Mouse (Mus musculus) kidney, postnatal 0 days (tissue): ENCODE data around the gene Kcnk3. TPM values are rescaled to one million over a fixed set of nuclear protein-coding genes. Genes with fewer than 3 reads are reported as not detected.
A peak's percentile ranks its signal among the peaks of the same experiment; 100 is the strongest.

Experiments used
- ATAC-seq: fragments of 200-750 bp; cut with Nextera tagmentation; replicated peaks from 2 replicates; pipeline ENCODE4 v1.8.0; 2017; ENCODE audit warnings: low read depth, moderate number of reproducible peaks, moderate TSS enrichment, moderate library complexity; ENCODE audit not compliant: low FRiP score
- DNase-seq: peaks from one replicate; pipeline ENCODE4 v3.0.0-alpha.2; 2016; ENCODE audit warnings: low spot score
- H3K27ac ChIP-seq: fragments of 300-500 bp; sonication (generic); 2 replicates; pipeline ENCODE4 v1.5.1; 2014; ENCODE audit warnings: mild to moderate bottlenecking
- H3K27me3 ChIP-seq: fragments of 300-500 bp; sonication (generic); 2 replicates; pipeline ENCODE4 v1.6.1; 2014; ENCODE audit warnings: low read length, mixed read lengths; ENCODE audit not compliant: insufficient read depth
- H3K36me3 ChIP-seq: fragments of 300-500 bp; sonication (generic); 2 replicates; pipeline ENCODE4 v1.6.1; 2014; ENCODE audit warnings: low read length, mixed read lengths; ENCODE audit not compliant: insufficient read depth
- H3K4me1 ChIP-seq: fragments of 300-500 bp; sonication (generic); replicated peaks from 2 replicates; pipeline ENCODE4 v1.6.1; 2014; ENCODE audit warnings: antibody characterized with exemption, low read length, mixed read lengths; ENCODE audit not compliant: insufficient read depth
- H3K4me2 ChIP-seq: fragments of 300-500 bp; sonication (generic); 2 replicates; pipeline ENCODE4 v1.6.1; 2014; ENCODE audit warnings: mild to moderate bottlenecking, low read length, moderate library complexity, mixed read lengths
- H3K4me3 ChIP-seq: fragments of 300-500 bp; sonication (generic); replicated peaks from 2 replicates; pipeline ENCODE4 v1.5.1; 2014; ENCODE audit warnings: low read depth, low read length
- H3K9ac ChIP-seq: fragments of 300-500 bp; sonication (generic); 2 replicates; pipeline ENCODE4 v1.6.1; 2014; ENCODE audit warnings: low read depth, low read length
- H3K9me3 ChIP-seq: fragments of 300-500 bp; sonication (generic); replicated peaks from 2 replicates; pipeline ENCODE4 v1.6.1; 2016; ENCODE audit warnings: low read length, inconsistent platforms, mixed read lengths
- CTCF ChIP-seq: IDR thresholded peaks from 2 replicates; pipeline ENCODE4 v1.5.1; 2016; ENCODE audit warnings: antibody characterized with exemption, low read depth, mild to moderate bottlenecking, moderate library complexity
- WGBS: fragments of 180-500 bp; shearing (Covaris S2); extraction: QIAGEN DNeasy Blood & Tissue Kit; methylation state at CpG from one replicate; pipeline ENCODE4 v1.1.7; 2014; 5-methylcytosine and 5-hydroxymethylcytosine counted together
- polyA plus RNA-seq: library from polyadenylated mRNA; unstranded; fragments of >200 nt; fragmentation: Nextera tagmentation; extraction: Ambion mirVana; gene quantifications from 2 replicates; pipeline ENCODE4 v1.2.1, GENCODE M21; 2015

The Kcnk3 gene
- polyA plus RNA-seq, 1 experiment from 2014 or later, result 2.0 TPM

DNA sequence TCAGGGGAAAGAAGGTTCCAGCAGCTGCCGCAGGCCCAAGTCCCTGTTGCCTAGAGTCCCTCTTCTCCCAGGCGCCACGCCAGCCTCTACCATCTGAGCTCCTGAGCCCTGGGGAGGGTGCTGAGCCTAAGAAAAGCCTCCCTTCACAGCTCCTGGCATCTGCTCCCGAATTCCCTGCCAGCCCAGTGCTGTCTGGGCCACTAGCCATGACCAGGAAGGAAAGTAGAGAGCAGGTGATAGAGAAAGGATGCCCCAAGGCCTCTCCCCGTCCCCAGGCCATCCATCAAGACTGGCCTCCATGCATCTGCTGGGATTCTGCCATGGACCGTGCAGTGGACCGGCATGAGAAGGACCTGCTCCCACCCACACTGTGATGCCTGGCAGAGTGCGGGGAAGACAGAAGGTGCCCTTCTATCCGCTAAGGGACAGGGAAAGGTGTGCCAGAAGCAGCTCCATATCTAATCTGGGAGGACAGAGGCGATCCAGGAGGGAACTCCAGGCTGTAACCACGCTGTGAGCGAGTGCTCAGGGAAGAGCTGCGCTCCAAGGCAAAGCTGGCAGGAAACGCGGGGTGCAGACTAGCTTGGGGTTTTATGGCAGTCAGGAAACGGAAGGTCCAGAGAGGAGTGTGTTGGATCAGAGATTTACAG lies 18.6 kb downstream of the Kcnk3 start:
- Histone ChIP-seq H3K9ac (no peak overlapping the region), H3K4me1 (no peaks in the 10 kb centered on the region), H3K27ac (no peak overlapping the region), H3K36me3 (no peaks in the 10 kb centered on the region), H3K27me3 (no peaks in the 10 kb centered on the region), H3K4me3 (no peak overlapping the region), H3K4me2 (no peak overlapping the region), H3K9me3 (no peaks in the 10 kb centered on the region)
- no peak for TF ChIP-seq CTCF
- ATAC-seq (no peak), DNase-seq (peak; percentile 34)
- WGBS, result 53% methylated on average over 16 of the region's 16 CpGs

DNA sequence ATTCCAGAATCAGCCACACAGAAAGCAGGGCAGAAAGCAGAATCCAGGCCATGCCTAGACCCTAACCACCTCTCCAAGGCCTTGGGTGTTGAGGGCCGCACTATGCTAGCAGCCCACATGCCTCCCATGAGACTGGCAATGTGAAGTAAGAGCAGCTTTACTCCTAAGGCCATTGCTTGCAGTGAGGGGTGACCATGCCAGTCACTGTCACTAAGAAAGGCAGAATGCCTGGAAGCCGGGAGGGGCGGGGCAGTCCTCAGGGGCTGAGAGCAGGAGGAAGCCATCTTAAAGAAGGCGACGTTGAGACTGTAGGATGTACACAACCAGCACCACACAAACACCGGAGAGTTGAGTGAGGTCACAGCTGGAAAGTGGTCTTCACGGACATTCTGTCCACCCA lies 21.1 kb downstream of the Kcnk3 start:
- ATAC-seq (no peak), DNase-seq (no peak)
- no peaks in the 10 kb centered on the region for H3K36me3 ChIP-seq
- no peak overlapping the region for H3K9ac ChIP-seq
- TF ChIP-seq CTCF, result no peak
- no peak overlapping the region for H3K4me3 ChIP-seq
- H3K27ac ChIP-seq, result no peak overlapping the region
- WGBS, result 95% methylated on average over 7 of the region's 7 CpGs
- no peaks in the 10 kb centered on the region for H3K9me3 ChIP-seq
- no peaks in the 10 kb centered on the region for H3K27me3 ChIP-seq
- peaks cover 2% of the 10 kb centered on the region; the same call in 1 of the 2 replicates for H3K4me1 ChIP-seq
- no peak overlapping the region for H3K4me2 ChIP-seq

DNA sequence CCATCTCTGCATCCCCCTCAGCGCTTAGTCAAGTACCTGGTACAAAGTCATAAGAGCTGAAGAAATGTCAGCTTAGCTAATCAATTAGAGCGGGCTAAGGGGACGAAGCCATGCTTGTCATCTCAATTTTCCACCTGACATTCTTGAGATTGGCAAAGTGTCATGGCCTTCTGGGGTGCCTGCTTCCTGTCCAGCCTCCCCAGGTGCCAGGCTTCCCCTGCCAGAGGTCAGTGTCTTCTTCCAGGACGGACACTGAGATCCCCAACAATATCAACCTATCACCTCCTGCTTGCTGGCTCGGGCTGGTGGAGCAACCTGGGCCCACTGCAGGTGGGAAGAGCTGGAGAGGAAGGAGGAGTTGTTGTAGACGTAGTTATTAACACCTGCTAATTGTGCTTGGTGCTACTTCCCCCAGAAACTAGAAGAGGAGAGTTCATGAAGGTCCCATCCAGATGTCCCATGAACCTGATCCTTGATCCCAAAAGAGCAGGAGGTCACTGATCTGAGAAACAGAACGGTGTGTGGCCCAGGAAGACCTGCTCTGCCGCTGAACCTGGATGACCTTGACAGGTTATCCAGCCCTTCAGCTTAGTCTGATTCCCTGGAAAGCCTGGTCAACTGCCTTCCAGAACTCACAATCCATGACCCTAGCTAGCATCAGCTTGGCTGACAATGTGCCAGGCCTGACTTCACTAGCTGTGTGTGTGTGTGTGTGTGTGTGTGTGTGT lies 22.1 kb downstream of the Kcnk3 start:
- Histone ChIP-seq H3K27ac (no peak overlapping the region), H3K4me3 (no peak overlapping the region), H3K36me3 (no peaks in the 10 kb centered on the region), H3K9ac (no peak overlapping the region), H3K4me1 (peaks cover 10% of the 10 kb centered on the region; the same call in 1 of the 2 replicates), H3K4me2 (no peak overlapping the region), H3K9me3 (no peaks in the 10 kb centered on the region), H3K27me3 (no peaks in the 10 kb centered on the region)
- TF ChIP-seq CTCF, result no peak
- WGBS, result 73% methylated on average over 8 of the region's 8 CpGs
- DNase-seq (no peak), ATAC-seq (no peak)

DNA sequence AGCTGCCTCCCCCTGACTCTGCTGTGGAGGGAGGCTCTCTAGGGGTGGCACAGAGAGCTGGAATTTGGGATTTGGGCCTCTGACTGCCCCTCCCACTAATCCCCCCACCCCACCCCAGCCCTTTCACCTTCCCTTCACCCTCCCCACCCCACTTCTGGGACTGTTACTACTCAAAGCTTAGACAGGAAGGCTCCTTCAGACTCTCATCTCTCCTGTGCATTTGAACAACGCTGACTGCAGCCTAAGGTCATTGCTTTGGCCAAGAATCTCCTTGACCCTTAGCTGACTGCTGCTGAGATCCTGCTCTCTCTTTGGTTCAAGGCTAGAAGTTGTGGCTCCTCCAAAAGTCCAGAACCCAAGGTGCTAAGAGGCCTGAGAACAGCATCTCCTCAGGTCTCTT lies 23.1 kb downstream of the Kcnk3 start:
- no peaks in the 10 kb centered on the region for H3K27me3 ChIP-seq
- H3K9ac ChIP-seq, result no peak overlapping the region
- no peak overlapping the region for H3K4me3 ChIP-seq
- no peak overlapping the region for H3K4me2 ChIP-seq
- H3K36me3 ChIP-seq, result no peaks in the 10 kb centered on the region
- TF ChIP-seq CTCF, result no peak
- H3K27ac ChIP-seq, result no peak overlapping the region
- peaks cover 15% of the 10 kb centered on the region; the same call in 1 of the 2 replicates for H3K4me1 ChIP-seq
- no peak for ATAC-seq
- no peaks in the 10 kb centered on the region for H3K9me3 ChIP-seq
- DNase-seq, result no peak
- 41% methylated on average over 1 of the region's 1 CpGs for WGBS

DNA sequence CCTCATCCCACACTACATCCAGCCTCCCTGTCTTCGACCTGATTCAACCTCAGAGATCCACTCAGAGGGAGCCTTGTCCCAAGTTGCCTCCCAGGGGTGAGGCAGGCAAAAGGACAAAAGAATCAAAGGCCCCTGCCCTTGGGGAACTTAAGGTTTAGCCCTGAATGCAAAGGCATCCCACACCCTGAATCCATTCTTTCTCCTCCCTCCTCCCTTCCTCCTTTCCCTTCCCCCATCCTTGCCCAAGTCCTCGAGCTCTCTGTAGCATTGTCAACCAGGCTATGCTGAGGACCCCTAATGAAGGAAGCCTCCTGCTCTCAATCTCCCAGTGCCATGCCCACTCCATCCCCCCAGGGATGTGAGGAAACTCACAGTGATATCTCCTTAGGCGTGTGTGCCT lies 23.7 kb downstream of the Kcnk3 start:
- TF ChIP-seq CTCF, result no peak
- H3K4me2 ChIP-seq, result no peak overlapping the region
- H3K4me1 ChIP-seq, result peaks cover 15% of the 10 kb centered on the region; the same call in 1 of the 2 replicates
- H3K27ac ChIP-seq, result no peak overlapping the region
- DNase-seq (no peak), ATAC-seq (no peak)
- no peak overlapping the region for H3K9ac ChIP-seq
- WGBS, result 47% methylated on average over 3 of the region's 3 CpGs
- H3K36me3 ChIP-seq, result no peaks in the 10 kb centered on the region
- H3K4me3 ChIP-seq, result no peak overlapping the region
- no peaks in the 10 kb centered on the region for H3K27me3 ChIP-seq
- no peaks in the 10 kb centered on the region for H3K9me3 ChIP-seq

DNA sequence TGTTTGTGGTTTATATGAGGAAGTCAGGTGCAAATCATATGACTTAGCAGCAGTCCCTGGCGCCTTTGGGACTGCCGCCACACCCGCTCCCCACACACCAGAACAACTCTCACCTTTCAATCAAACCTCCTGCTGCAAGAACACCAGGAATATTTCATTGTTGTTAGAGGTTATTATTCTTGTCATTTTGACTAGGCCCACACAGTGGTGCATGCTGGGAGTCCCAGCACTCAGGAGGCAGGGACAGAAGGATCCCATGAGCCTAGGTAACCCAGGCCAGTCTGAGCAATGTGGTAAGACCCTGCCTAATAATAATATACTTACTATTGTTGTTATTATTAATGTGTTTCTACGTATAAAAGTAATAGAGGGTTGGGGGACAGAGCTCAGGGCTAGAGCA lies 24.6 kb downstream of the Kcnk3 start:
- Histone ChIP-seq H3K4me1 (peaks cover 15% of the 10 kb centered on the region; the same call in 1 of the 2 replicates), H3K4me2 (no peak overlapping the region), H3K9me3 (no peaks in the 10 kb centered on the region), H3K27me3 (no peaks in the 10 kb centered on the region), H3K9ac (no peak overlapping the region), H3K4me3 (no peak overlapping the region), H3K27ac (no peak overlapping the region), H3K36me3 (no peaks in the 10 kb centered on the region)
- DNase-seq (no peak), ATAC-seq (no peak)
- WGBS, result 87% methylated on average over 4 of the region's 4 CpGs
- no peak for TF ChIP-seq CTCF
